Mouse (Mus musculus): ENCODE data around the gene Zfp14. TPM values are rescaled to one million over a fixed set of nuclear protein-coding genes. Genes with fewer than 3 reads are reported as not detected.

Gene Zfp14
- polyA plus RNA-seq, 1 experiment = 12.6 TPM

GRCm38 (mm10) chr7:30025358-30025757, 25.8 kb downstream of the Zfp14 start:
- DNase-seq (ENCODE audit: low read depth) = no peak
- TF ChIP-seq CTCF (IDR thresholded peaks at IDR 0.05; ENCODE audit: borderline replicate concordance, extremely low read depth, insufficient read depth, insufficient read length) = no peak
- no peak for TF ChIP-seq POLR2A (IDR thresholded peaks at IDR 0.05; ENCODE audit: borderline replicate concordance, extremely low read depth, insufficient read depth, insufficient read length, poor library complexity, severe bottlenecking)

GRCm38 (mm10) chr7:30023800-30024199, 27.4 kb downstream of the Zfp14 start:
- TF ChIP-seq CTCF (IDR thresholded peaks at IDR 0.05; ENCODE audit: borderline replicate concordance, extremely low read depth, insufficient read depth, insufficient read length) = no peak
- TF ChIP-seq POLR2A (IDR thresholded peaks at IDR 0.05; ENCODE audit: borderline replicate concordance, extremely low read depth, insufficient read depth, insufficient read length, poor library complexity, severe bottlenecking) = no peak
- DNase-seq (ENCODE audit: low read depth) = no peak

GRCm38 (mm10) chr7:30023324-30023723, 27.9 kb downstream of the Zfp14 start:
- DNase-seq (ENCODE audit: low read depth) = no peak
- TF ChIP-seq POLR2A (IDR thresholded peaks at IDR 0.05; ENCODE audit: borderline replicate concordance, extremely low read depth, insufficient read depth, insufficient read length, poor library complexity, severe bottlenecking) (no peak), CTCF (IDR thresholded peaks at IDR 0.05; ENCODE audit: borderline replicate concordance, extremely low read depth, insufficient read depth, insufficient read length) (no peak)

- no peak for TF ChIP-seq POLR2A (IDR thresholded peaks at IDR 0.05; ENCODE audit: borderline replicate concordance, extremely low read depth, insufficient read depth, insufficient read length, poor library complexity, severe bottlenecking)
- no peak for TF ChIP-seq CTCF (IDR thresholded peaks at IDR 0.05; ENCODE audit: borderline replicate concordance, extremely low read depth, insufficient read depth, insufficient read length)
- DNase-seq (ENCODE audit: low read depth) = no peak
These were observed 31.6 kb downstream of the Zfp14 start for GRCm38 (mm10) chr7:30019543-30019942.

DNA sequence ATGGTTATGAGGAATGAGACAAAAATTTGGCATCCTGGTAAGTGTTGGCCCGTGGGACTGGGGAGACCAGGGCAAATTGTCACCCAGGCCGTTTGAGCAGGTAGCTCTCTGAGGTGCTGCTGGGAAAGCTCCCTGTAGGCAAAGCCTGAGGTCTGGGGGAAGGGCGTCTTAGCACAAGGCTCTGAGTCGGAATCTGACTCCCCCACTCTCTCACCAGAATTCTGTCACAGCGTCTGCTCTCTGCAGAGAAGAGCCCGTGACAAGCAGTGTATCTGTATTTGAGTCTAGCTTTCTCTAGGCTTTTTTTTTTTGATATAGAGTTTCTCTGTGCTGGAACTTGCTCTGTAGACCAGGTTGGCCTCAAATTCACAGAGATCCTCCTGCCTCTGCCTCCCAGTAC, 34.0 kb downstream of the Zfp14 start:
- no peak for TF ChIP-seq POLR2A (IDR thresholded peaks at IDR 0.05; ENCODE audit: borderline replicate concordance, extremely low read depth, insufficient read depth, insufficient read length, poor library complexity, severe bottlenecking)
- no peak for TF ChIP-seq CTCF (IDR thresholded peaks at IDR 0.05; ENCODE audit: borderline replicate concordance, extremely low read depth, insufficient read depth, insufficient read length)

DNA sequence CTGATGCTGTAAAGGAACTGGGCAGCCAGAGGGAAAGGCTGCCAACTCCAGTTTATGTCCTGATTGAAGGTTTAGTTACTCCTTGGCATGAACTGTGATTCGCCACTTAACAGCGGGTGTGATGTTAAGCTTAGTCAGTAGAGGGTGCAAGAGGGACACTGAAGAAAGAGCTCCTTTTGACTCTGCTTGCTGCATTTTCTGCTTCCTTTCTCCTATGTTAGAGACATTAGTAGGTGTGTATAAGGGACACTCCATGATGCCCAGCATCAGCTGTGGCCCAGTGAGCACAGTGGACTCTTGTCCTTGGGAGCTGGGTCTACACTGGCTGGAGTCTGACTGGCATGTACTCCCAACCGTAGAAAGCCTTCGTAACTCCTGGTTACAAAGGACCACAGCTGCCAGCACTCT, 38.2 kb downstream of the Zfp14 start:
- DNase-seq (ENCODE audit: low read depth) = peak; percentile 85
- TF ChIP-seq CTCF (IDR thresholded peaks at IDR 0.05; ENCODE audit: borderline replicate concordance, extremely low read depth, insufficient read depth, insufficient read length) (peak; percentile 72; the same call in 1 of the 2 replicates), POLR2A (IDR thresholded peaks at IDR 0.05; ENCODE audit: borderline replicate concordance, extremely low read depth, insufficient read depth, insufficient read length, poor library complexity, severe bottlenecking) (no peak)

More for the DNA sequence above, 34.0 kb downstream of the Zfp14 start:
- DNase-seq (ENCODE audit: low read depth) = no peak

DNA sequence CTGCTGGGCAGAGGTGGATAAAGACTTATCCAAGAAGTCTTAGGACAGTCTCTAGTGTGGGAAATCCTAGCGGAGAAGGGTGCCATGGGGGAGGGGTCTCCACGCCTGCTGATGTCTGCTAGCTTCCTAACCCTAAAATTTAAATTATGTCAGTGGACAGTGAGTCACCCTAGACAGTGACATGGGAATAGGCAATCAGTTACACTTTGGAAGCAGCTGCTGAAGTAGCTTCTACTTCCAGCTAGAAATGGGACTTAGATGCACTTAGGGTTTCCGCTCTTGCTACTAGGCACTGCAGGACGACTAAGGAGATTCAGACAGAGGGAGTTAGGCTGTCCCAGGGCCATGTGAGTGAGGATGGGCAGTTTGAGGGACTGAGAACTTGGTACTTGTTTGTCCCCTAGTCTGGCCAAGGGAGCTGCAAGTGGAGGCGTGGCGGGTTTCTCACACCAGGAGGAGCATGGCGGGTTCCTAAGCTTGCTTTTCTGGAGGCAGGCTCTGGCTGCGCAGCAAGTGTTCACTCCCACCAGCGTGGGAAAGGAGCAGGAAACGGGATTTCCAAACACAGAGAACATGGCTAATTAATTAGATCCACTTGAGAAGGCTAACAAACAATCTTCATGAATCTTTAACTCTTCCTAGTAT, 40.5 kb downstream of the Zfp14 start:
- TF ChIP-seq CTCF (IDR thresholded peaks at IDR 0.05; ENCODE audit: borderline replicate concordance, extremely low read depth, insufficient read depth, insufficient read length) = no peak
- DNase-seq (ENCODE audit: low read depth) = peak; percentile 12

DNA sequence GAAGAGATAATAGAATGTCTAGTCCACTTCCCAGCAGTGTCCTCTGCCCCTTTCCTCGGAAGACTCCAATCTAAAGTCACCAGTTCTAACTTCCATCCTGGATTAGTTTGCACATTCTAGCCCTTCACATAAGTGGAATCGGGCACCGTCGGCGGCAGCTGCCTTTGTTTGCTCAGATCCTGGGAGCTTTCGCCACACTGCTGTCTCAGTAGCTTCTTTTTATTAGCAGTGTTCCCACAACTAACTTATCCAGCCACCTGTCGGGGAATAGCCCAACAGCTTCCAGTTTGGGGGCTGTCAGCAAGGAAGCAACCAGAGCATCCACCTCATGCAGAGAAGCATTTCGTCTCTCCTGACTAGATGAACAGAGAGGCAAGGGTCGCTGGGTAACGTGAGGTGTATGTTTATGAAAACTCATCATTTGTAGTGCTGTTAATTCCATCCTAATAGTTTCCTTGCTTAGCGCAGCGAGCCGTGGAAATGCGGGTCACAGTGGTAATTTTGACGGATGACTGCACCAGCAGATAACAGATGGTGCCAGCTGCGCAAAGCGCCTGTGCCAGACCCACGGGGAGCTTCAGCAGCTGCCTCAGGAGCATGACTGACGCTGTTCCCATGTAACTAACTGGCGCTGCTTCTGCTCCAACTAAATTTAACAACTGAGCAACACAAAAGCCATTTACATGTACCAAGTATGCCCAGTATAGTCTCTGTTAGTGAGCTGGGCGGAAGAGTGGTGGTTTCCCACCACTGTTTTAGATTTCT, 41.7 kb downstream of the Zfp14 start:
- DNase-seq (ENCODE audit: low read depth) = peak; percentile 86
- no peak for TF ChIP-seq CTCF (IDR thresholded peaks at IDR 0.05; ENCODE audit: borderline replicate concordance, extremely low read depth, insufficient read depth, insufficient read length)
- no peak for TF ChIP-seq POLR2A (IDR thresholded peaks at IDR 0.05; ENCODE audit: borderline replicate concordance, extremely low read depth, insufficient read depth, insufficient read length, poor library complexity, severe bottlenecking)

DNA sequence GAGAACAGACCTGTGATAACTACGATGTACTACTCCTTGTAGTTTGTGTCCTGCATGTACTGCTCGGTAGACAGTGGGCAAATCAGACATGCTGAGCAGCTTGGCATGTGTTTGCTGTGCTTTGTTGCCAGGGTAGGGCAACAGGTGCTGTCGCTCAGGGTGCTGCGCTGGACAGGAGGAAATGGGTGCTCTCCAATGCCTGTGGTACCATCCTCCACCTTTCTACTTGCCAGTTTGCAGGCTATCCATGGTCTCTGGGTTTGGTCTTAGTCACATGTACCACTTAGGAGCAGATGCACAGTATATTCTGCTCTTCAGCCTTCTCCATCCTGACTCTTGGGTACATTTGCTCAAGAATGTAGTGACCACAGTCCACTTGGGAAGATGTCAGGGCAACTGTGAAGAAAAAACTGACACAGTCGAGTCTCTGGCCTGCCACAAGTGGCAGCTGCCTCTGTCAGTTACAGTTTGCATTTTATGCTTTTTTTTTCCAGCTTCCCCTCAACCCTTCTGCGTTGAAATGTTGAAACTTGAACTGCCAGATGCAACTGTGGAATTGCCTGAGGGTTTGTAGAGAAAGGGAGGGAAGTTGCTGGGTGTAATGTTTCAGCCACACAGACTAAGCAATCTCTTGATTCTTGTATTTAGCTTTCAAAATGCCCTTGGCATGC, 43.0 kb downstream of the Zfp14 start:
- TF ChIP-seq CTCF (IDR thresholded peaks at IDR 0.05; ENCODE audit: borderline replicate concordance, extremely low read depth, insufficient read depth, insufficient read length) (no peak), POLR2A (IDR thresholded peaks at IDR 0.05; ENCODE audit: borderline replicate concordance, extremely low read depth, insufficient read depth, insufficient read length, poor library complexity, severe bottlenecking) (no peak)
- peak; percentile 15 for DNase-seq (ENCODE audit: low read depth)

DNA sequence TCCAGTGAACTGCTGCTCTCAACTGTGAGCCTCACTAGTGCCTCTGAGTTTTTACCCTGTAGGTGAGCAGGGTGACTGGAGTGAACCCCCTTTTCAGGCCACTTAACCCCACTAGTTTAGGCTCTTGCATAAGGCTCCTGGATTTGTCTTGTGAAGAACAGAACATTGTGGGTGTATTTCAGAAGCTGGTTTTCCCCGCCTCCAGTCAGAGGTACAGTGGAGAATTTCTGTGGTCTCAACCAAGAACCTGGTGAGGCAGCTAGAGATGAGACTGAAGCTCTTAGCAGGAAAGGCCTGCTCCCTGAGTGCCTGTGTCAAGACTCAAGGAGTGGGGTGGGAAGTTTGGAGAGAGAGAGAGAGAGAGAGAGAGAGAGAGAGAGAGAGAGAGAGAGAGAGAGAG, 43.6 kb downstream of the Zfp14 start:
- no peak for DNase-seq (ENCODE audit: low read depth)
- TF ChIP-seq CTCF (IDR thresholded peaks at IDR 0.05; ENCODE audit: borderline replicate concordance, extremely low read depth, insufficient read depth, insufficient read length) = no peak
- no peak for TF ChIP-seq POLR2A (IDR thresholded peaks at IDR 0.05; ENCODE audit: borderline replicate concordance, extremely low read depth, insufficient read depth, insufficient read length, poor library complexity, severe bottlenecking)

GRCm38 (mm10) chr7:30000601-30001000, 50.6 kb downstream of the Zfp14 start:
- TF ChIP-seq POLR2A (IDR thresholded peaks at IDR 0.05; ENCODE audit: borderline replicate concordance, extremely low read depth, insufficient read depth, insufficient read length, poor library complexity, severe bottlenecking) (no peak), CTCF (IDR thresholded peaks at IDR 0.05; ENCODE audit: borderline replicate concordance, extremely low read depth, insufficient read depth, insufficient read length) (no peak)
- DNase-seq (ENCODE audit: low read depth) = no peak

Data from brain, embryonic 14.5 days (tissue).